Mouse (Mus musculus) liver, embryonic 14.5 days (tissue): ENCODE measurements around the gene Mpzl2. TPM values are rescaled to one million over a fixed set of nuclear protein-coding genes. Genes with fewer than 3 reads are reported as not detected.

Experiments
- ATAC-seq: fragments of 200-750 bp; cut with Nextera tagmentation; 2 replicates; pipeline ENCODE4 v1.8.0; 2017; ENCODE audit warnings: moderate number of reproducible peaks, mild to moderate bottlenecking, moderate library complexity; ENCODE audit not compliant: insufficient read depth
- DNase-seq, 3 experiments: peaks; one replicate each; pipeline ENCODE4 v3.0.0-alpha.2; 2012 to 2013; ENCODE audit warnings: low read depth in 3 of 3, low spot score in 3 of 3
- H3K27ac ChIP-seq: fragments of 300-500 bp; sonication (generic); 2 replicates; pipeline ENCODE4 v1.5.1; 2014; ENCODE audit warnings: moderate library complexity, mild to moderate bottlenecking, control low read depth, inconsistent platforms
- H3K27me3 ChIP-seq: fragments of 300-500 bp; sonication (generic); 2 replicates; pipeline ENCODE4 v1.6.1; 2014; ENCODE audit warnings: mild to moderate bottlenecking, low read length, moderate library complexity; ENCODE audit not compliant: control insufficient read depth, insufficient read depth
- H3K36me3 ChIP-seq: fragments of 300-500 bp; sonication (generic); replicated peaks from 2 replicates; pipeline ENCODE4 v1.6.1; 2014; ENCODE audit warnings: low read depth; ENCODE audit not compliant: control insufficient read depth, insufficient read depth
- H3K4me1 ChIP-seq, 2 experiments: fragments of 200-500 bp in 1 of 2; fragments of 300-500 bp in 1 of 2; sonication (generic) in 1 of 2; replicated peaks; 2 replicates each; pipeline ENCODE4 v1.6.1; 2012 to 2014; ENCODE audit warnings: antibody characterized with exemption in 1 of 2, inconsistent platforms in 1 of 2, low read length in 1 of 2; ENCODE audit not compliant: control insufficient read depth in 2 of 2, insufficient read depth in 2 of 2
- H3K4me2 ChIP-seq: fragments of 300-500 bp; sonication (generic); 2 replicates; pipeline ENCODE4 v1.6.1; 2014; ENCODE audit warnings: low read depth, mild to moderate bottlenecking, control low read depth, moderate library complexity
- H3K4me3 ChIP-seq, 2 experiments: fragments of 200-500 bp in 1 of 2; fragments of 300-500 bp in 1 of 2; sonication (generic) in 1 of 2; 2 replicates each; pipeline ENCODE4 v1.5.1; 2012 to 2014; ENCODE audit warnings: low read depth in 2 of 2, low read length in 2 of 2, mild to moderate bottlenecking in 2 of 2, control low read depth in 1 of 2, inconsistent platforms in 1 of 2, moderate library complexity in 1 of 2; ENCODE audit not compliant: insufficient read depth in 1 of 2
- H3K9ac ChIP-seq: fragments of 300-500 bp; sonication (generic); replicated peaks from 2 replicates; pipeline ENCODE4 v1.6.1; 2014; ENCODE audit warnings: mild to moderate bottlenecking, control low read depth, moderate library complexity
- H3K9me3 ChIP-seq: fragments of 300-500 bp; sonication (generic); 2 replicates; pipeline ENCODE4 v1.6.1; 2016; ENCODE audit warnings: low read length, mixed read lengths; ENCODE audit not compliant: control insufficient read depth
- CTCF ChIP-seq: IDR thresholded peaks from 2 replicates; pipeline ENCODE4 v1.5.1; 2016; ENCODE audit warnings: antibody characterized with exemption, low read depth, control low read depth
- EP300 ChIP-seq: IDR thresholded peaks from 2 replicates; pipeline ENCODE4 v1.6.1; 2016; ENCODE audit warnings: antibody characterized with exemption, low read depth
- WGBS: fragments of 180-500 bp; shearing (Covaris S2); extraction: QIAGEN DNeasy Blood & Tissue Kit; methylation state at CpG from one replicate; pipeline ENCODE4 v1.1.7; 2014; ENCODE audit not compliant: insufficient replicate concordance; 5-methylcytosine and 5-hydroxymethylcytosine counted together
- polyA plus RNA-seq, 2 experiments: library from polyadenylated mRNA; depleted of rRNA in 1 of 2; stranded (reverse) in 1 of 2; unstranded in 1 of 2; fragments of >200 nt; fragmentation: Nextera tagmentation in 1 of 2; extraction: Ambion mirVana in 1 of 2; gene quantifications; 2 replicates each; pipeline versions ENCODE4 v1.2.1 to v1.2.3; 2012 to 2014

Mpzl2 gene
- polyA plus RNA-seq, 2 experiments: 3.1 to 4.9 TPM

GRCm38 (mm10) chr9:45040066-45040845 lies 657 bp downstream of the Mpzl2 start:
- TF ChIP-seq CTCF (no peak), EP300 (no peak)
- peak overlapping the region; percentile 43 for H3K4me2 ChIP-seq
- H3K9ac ChIP-seq: no peak overlapping the region
- H3K36me3 ChIP-seq: no peaks in the 10 kb centered on the region
- 11% methylated on average over 14 of the region's 14 CpGs for WGBS
- H3K27ac ChIP-seq: no peak overlapping the region; the same call in 1 of the 2 replicates
- peaks cover 23% of the 10 kb centered on the region for H3K27me3 ChIP-seq
- H3K4me3 ChIP-seq: peak overlapping the region in 1 of 2 experiments; percentile 14; a peak in 2 of 4 replicates
- peaks cover 0 to 5% of the 10 kb centered on the region in 2 experiments; a peak in 1 of 4 replicates for H3K4me1 ChIP-seq
- no peak for DNase-seq
- no peak for ATAC-seq
- no peaks in the 10 kb centered on the region for H3K9me3 ChIP-seq

- no peak overlapping the region for H3K4me3 ChIP-seq
- H3K27ac ChIP-seq: no peak overlapping the region
- no peak overlapping the region for H3K9ac ChIP-seq
- TF ChIP-seq CTCF (no peak), EP300 (peak; percentile 59)
- ATAC-seq (peak; percentile 50; the same call in 1 of the 2 replicates), DNase-seq (peak in 2 of 3 experiments; percentile 7 to 25)
- H3K4me1 ChIP-seq: peaks cover 0 to 5% of the 10 kb centered on the region in 2 experiments; a peak in 1 of 4 replicates
- H3K36me3 ChIP-seq: no peaks in the 10 kb centered on the region
- H3K4me2 ChIP-seq: peak overlapping the region; percentile 43
- H3K9me3 ChIP-seq: no peaks in the 10 kb centered on the region
- peaks cover 23% of the 10 kb centered on the region for H3K27me3 ChIP-seq
- 22% methylated on average over 17 of the region's 17 CpGs for WGBS
These were observed 1.7 kb downstream of the Mpzl2 start for GRCm38 (mm10) chr9:45041131-45041838.

GRCm38 (mm10) chr9:45042056-45042720 lies 2.6 kb downstream of the Mpzl2 start:
- no peaks in the 10 kb centered on the region for H3K9me3 ChIP-seq
- no peak for TF ChIP-seq CTCF
- TF ChIP-seq EP300: no peak
- H3K36me3 ChIP-seq: no peaks in the 10 kb centered on the region
- peak overlapping the region; percentile 27 for H3K4me2 ChIP-seq
- H3K27ac ChIP-seq: no peak overlapping the region
- ATAC-seq: peak; percentile 79
- H3K4me1 ChIP-seq: peaks cover 0 to 5% of the 10 kb centered on the region in 2 experiments; a peak in 1 of 4 replicates
- no peak overlapping the region for H3K9ac ChIP-seq
- H3K4me3 ChIP-seq: peak overlapping the region; percentile 5 to 33
- H3K27me3 ChIP-seq: peaks cover 23% of the 10 kb centered on the region
- 4% methylated on average over 20 of the region's 20 CpGs for WGBS
- peak in 2 of 3 experiments; percentile 7 to 25 for DNase-seq

GRCm38 (mm10) chr9:45042947-45043346 lies 3.3 kb downstream of the Mpzl2 start:
- H3K4me1 ChIP-seq: peaks cover 0 to 5% of the 10 kb centered on the region in 2 experiments; a peak in 1 of 4 replicates
- TF ChIP-seq CTCF (no peak), EP300 (no peak)
- H3K4me3 ChIP-seq: peak overlapping the region; percentile 5 to 33
- H3K36me3 ChIP-seq: no peaks in the 10 kb centered on the region
- H3K9me3 ChIP-seq: no peaks in the 10 kb centered on the region
- peaks cover 23% of the 10 kb centered on the region for H3K27me3 ChIP-seq
- peak overlapping the region; percentile 27 for H3K4me2 ChIP-seq
- H3K27ac ChIP-seq: no peak overlapping the region
- ATAC-seq: no peak
- DNase-seq: no peak
- under 1% methylated on average over 10 of the region's 10 CpGs for WGBS
- H3K9ac ChIP-seq: no peak overlapping the region
